Mouse (Mus musculus) kidney, postnatal 4 days (tissue): ENCODE measurements at regions not wholly inside any gene's neighbourhood (a gene's known extent, or its start where the extent isn't known, plus 50 kb on each side); places are given as distances from the start of the nearest gene placed in this dataset.

Experiments
- DNase-seq, 2 experiments: peaks; one replicate each; pipeline ENCODE4 v3.0.0; 2021; ENCODE audit warnings: mixed read lengths in 2 of 2

- no peak for DNase-seq
These were observed 151.3 kb upstream of the Plxna4 start for GRCm38 (mm10) chr6:32739162-32739745.

DNA sequence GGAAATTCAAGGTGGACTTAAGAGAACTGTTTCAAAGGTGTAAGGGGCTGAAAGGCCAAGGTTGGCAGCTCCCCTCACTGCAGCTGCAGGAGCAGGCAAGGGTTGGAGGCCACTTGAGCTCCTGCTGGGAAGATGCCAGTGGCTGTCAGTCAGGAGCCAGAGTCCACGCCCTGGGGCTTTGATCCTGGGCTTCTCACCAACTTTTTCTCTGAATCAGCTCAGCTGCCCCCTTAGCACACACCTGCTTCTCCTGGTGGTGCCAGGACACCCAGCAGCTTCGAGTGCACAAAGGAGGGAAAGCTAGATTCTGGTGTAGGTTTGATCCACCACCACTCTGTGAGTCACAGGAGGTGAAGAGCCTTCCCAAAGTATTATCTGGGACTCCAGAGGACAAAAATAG is 140.7 kb upstream of the Plxna4 start:
- no peak for DNase-seq

DNA sequence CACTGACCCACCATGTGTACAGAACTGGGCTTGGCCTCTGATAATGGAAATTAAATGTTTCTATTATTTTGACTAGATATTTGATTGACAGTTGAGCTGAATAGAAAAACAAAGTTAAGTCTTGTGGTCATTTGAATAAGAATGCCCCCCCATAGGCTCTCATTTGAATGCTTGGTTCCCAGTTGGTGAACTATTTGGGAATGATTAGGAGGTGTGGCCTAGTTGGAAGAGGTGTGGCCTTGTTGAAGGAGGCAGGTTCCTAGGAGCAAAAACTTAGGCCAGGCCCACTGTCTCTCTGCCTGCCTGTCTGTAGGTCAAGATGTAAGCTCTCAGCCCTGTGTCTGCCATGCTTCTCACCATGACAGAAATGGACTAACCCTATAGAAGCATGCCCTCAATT is 138.6 kb upstream of the Plxna4 start:
- no peak for DNase-seq

DNA sequence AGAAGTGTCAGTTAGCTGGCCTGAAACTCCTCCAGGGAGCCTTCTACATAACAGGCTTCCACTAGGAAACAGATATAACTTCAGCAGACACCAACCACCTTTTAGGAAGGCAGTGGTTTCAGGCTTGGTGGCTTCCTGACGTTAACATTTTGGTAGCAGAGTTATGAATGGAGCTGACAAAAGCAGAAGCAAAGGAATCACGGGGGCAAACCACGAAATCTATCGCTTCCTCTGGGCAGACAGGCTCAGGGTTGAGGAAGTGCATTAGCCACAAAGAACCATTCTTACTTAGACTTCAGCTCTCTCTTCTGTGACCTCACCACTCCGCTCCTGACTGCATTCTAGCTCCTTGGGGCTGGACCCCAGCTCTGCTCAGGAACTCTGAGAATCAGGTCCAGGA is 129.9 kb upstream of the Plxna4 start:
- no peak for DNase-seq

DNA sequence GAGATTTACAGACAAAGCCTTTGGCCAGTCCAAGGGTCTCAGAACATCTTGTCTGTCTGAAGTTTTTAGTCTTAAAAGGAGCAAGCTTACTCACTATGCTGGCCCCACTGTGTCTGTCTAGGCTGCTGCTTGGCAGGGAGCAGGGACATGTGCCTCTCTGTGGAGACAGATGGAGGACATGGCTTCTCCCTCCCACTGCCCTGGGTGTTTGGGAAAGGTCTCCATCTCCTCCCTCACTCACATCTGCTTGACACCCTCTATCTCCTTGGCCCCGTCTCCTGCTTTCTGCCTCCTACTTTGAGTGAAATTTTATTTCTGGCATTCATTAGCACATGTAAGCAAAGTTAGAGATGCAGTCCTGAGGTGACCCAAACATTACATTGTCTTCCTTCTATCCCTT is 127.1 kb upstream of the Plxna4 start:
- no peak for DNase-seq

DNA sequence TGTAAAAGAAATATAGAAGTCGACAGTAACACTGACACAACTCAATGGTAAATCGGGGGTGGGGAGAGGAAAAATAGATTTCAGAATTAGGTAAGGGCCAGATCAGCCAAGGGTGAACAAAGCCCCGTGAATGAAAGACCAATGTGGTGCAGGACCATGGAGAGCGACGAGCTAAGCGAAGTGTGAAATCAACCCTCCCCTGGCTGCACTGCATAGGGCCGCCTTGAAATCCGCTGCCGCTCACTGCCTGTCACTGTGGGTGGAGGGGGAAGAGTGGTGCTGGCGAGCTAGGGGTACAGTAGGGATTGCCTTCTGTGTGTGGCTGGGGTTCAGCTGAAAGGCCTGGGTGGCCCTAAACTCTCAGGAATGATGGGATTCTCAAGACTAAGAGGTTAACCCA is 122.2 kb upstream of the Plxna4 start:
- DNase-seq = peak; percentile 87 to 88

DNA sequence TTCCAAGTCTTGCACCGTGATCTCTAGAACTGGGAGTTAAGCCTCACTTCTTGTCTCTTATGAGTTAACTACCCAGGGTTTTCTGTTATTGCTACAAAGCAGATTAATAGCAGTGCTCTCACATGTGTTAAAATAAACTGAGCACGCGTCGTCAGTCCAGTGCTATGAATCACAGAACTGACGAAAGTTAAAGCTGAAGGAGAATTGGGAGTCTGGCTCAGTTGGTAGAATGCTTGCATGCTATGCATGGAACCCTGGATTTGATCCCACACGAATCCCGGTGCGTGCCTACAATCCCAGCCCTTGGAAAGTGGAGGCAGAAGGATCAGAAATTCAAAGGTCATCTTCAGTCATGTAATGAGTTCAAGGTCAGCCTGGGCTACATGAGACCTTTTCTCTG is 121.6 kb upstream of the Plxna4 start:
- DNase-seq = no peak

- DNase-seq = no peak
These were observed 119.4 kb upstream of the Plxna4 start for GRCm38 (mm10) chr6:32707417-32707816.

DNA sequence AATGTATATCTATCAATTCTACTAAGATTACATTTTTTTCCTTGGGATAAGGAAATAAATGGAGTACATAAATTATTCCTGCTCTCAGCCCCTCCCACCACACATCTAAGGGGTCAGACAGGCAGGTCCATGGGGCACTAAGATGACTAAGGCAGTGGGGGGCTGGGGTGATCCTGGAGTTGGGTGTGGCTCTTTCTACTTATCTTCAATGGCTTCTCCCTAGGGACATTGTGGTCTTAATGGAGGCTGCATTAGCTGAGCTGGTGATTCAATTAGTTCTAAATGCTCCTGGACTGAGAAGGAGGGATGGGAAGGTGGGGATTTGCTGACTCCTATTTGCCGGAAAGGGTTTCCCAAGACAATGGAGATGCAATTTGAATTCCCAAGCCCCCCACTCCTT is 118.4 kb upstream of the Plxna4 start:
- no peak for DNase-seq

DNA sequence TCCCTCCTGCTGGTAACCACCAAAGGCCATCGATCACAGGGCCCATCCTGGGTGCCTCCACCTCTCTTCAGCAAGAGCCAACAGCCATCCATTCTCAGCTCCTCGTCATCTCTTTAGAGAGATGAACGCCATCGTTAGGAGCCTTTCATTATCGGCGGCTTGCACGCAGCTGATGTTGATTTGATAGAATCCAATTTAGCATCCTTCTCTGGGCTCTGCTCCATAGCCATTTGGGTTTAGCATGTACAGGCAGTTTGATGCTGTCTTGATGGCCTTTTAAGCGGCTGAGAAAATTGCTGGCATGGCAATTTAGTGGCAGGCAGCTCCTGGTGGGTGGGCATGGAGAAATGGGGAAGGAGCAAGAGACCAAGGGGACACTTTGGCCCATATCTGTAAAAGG is 115.5 kb upstream of the Plxna4 start:
- DNase-seq = no peak

GRCm38 (mm10) chr6:32702245-32702791 is 114.3 kb upstream of the Plxna4 start:
- no peak for DNase-seq

GRCm38 (mm10) chr6:32699811-32700210 is 111.8 kb upstream of the Plxna4 start:
- no peak for DNase-seq

DNA sequence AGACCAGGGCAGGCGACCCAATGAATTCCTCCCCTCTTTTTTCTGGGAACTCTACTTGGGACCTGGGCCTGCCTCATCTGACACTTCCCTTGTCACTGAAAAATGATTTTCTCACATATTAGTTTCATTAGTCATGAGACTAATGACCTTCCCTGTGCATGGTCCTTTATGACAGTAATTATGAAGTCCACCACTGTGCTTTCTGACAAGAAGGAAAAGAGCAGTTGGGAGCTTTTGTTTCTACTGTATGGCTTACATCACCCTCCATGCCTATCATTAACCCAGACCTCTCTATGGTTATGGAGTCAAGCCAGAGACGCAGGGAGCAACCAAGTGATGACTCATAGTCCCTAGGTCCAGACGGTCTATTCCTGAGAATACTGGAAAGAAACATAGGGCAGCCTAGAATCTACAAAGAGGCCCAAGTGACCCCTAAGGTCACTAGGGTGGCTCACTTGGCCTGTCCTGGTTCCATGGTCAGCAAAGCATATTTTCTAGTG is 109.8 kb upstream of the Plxna4 start:
- no peak for DNase-seq

- DNase-seq = no peak
These were observed 108.0 kb upstream of the Plxna4 start for GRCm38 (mm10) chr6:32696037-32696436.

DNA sequence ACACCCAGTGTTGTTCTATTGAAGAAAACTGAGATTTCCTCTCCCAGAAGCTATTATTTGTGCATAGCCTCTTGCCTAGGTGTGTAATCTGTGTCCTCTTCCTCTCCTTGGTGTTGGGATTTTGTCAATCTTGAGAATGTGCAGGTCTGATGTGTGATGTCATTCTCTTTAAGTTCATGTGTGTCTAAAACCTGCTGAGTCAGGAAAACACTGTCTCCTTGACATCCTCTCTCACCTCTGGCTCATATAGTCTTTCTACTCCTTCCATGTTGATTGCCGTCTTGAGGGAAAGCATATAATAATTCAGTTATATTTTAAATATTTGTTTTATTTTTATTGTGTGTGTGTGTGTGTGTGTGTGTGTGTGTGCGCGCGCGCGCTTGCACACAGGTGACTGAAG is 84.6 kb upstream of the Plxna4 start:
- no peak for DNase-seq

- DNase-seq = no peak
These were observed 71.8 kb upstream of the Plxna4 start for GRCm38 (mm10) chr6:32659743-32660142.

DNA sequence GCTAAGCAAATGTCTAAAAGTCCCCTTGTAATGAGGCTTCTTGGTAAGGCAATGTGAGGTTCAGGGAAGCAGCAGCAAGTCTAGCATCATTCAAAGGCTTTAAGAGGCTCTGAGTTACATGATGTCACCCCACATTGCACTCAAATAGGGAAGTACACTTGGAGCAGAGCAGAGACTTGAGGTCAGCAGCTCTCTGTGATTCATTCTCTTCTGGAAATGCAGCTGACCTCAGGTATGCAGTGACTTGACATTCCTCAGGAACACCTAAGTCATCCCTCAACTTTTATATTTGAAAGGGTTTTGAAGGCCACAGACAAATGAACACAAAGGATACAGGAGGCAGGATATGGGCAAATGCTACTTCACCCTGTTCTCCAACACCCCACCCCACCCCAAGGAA is 69.4 kb upstream of the Plxna4 start:
- no peak for DNase-seq

DNA sequence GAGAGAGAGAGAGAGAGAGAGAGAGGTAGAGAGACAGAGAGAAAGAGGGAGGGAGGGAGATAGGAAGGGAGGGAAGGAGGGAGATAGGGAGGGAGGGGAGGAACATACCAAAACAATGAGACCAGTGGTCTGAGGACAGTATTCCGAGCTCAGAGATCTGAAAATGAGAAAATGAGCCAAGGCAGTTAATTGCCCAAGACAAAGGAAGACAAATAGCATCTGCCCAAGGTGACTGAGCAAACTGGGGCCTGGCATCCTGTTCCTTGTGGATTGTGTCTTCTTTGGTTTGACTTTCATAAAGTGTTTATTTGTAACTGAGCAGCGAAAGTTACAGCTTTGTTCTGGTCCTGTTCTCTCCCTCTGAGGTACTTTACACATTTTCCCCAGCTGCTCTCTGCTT is 66.2 kb upstream of the Plxna4 start:
- no peak for DNase-seq

- DNase-seq = no peak
These were observed 56.0 kb upstream of the Plxna4 start for GRCm38 (mm10) chr6:32644016-32644415.

- DNase-seq = no peak
These were observed 50.9 kb upstream of the Plxna4 start for GRCm38 (mm10) chr6:32638843-32639242.
